Mouse (Mus musculus) heart, embryonic 12.5 days (tissue): Measurements from ENCODE around the gene Ncapd2. TPM values are rescaled to one million over a fixed set of nuclear protein-coding genes. Genes with fewer than 3 reads are reported as not detected.

Source experiments
- ATAC-seq: fragments of 200-750 bp; cut with Nextera tagmentation; 2 replicates; pipeline ENCODE4 v1.8.0; 2017; ENCODE audit warnings: moderate TSS enrichment, moderate library complexity; ENCODE audit not compliant: insufficient number of reproducible peaks, low FRiP score
- H3K27ac ChIP-seq: fragments of 300-500 bp; sonication (generic); 2 replicates; pipeline ENCODE4 v1.5.1; 2016; ENCODE audit warnings: mild to moderate bottlenecking, moderate library complexity; ENCODE audit not compliant: poor library complexity, severe bottlenecking
- H3K27me3 ChIP-seq: fragments of 300-500 bp; sonication (generic); replicated peaks from 2 replicates; pipeline ENCODE4 v1.6.1; 2016; ENCODE audit warnings: mild to moderate bottlenecking, moderate library complexity
- H3K36me3 ChIP-seq: fragments of 300-500 bp; sonication (generic); 2 replicates; pipeline ENCODE4 v1.6.1; 2016; ENCODE audit warnings: mild to moderate bottlenecking, moderate library complexity
- H3K4me1 ChIP-seq: fragments of 300-500 bp; sonication (generic); replicated peaks from 2 replicates; pipeline ENCODE4 v1.6.1; 2016; ENCODE audit warnings: mild to moderate bottlenecking
- H3K4me2 ChIP-seq: fragments of 300-500 bp; sonication (generic); 2 replicates; pipeline ENCODE4 v1.6.1; 2016; ENCODE audit warnings: mild to moderate bottlenecking, moderate library complexity
- H3K4me3 ChIP-seq: fragments of 300-500 bp; sonication (generic); 2 replicates; pipeline ENCODE4 v1.5.1; 2016; ENCODE audit warnings: mild to moderate bottlenecking
- H3K9ac ChIP-seq: fragments of 300-500 bp; sonication (generic); 2 replicates; pipeline ENCODE4 v1.6.1; 2016; ENCODE audit warnings: mild to moderate bottlenecking, moderate library complexity
- H3K9me3 ChIP-seq: fragments of 300-500 bp; sonication (generic); replicated peaks from 2 replicates; pipeline ENCODE4 v1.6.1; 2016; ENCODE audit warnings: mild to moderate bottlenecking, moderate library complexity
- WGBS: fragments of 180-500 bp; shearing (Covaris S2); methylation state at CpG from one replicate; pipeline ENCODE4 v1.1.7; 2016; 5-methylcytosine and 5-hydroxymethylcytosine counted together
- polyA plus RNA-seq: library from polyadenylated mRNA; unstranded; fragments of >200 nt; fragmentation: Nextera tagmentation; extraction: Ambion mirVana; gene quantifications from 2 replicates; pipeline ENCODE4 v1.2.1, GENCODE M21; 2016

The Ncapd2 gene
- polyA plus RNA-seq, 1 experiment from 2014 or later = 99.0 TPM

GRCm38 (mm10) chr6:125231117-125232044 lies 39.9 kb upstream of the Ncapd2 start, which contains the start of gene Tapbpl:
Gene Tapbpl (minus strand): TSS chr6:125231860.
- H3K27ac ChIP-seq = peak within 1 kb of the TSS; percentile 81
- no peaks in the 10 kb centered on the region for H3K9me3 ChIP-seq
- 2% methylated on average over 16 of the region's 16 CpGs for WGBS
- no peaks in the 10 kb centered on the region for H3K27me3 ChIP-seq
- peak within 1 kb of the TSS; percentile 86 for H3K9ac ChIP-seq
- H3K36me3 ChIP-seq = no peaks in the 10 kb centered on the region
- H3K4me1 ChIP-seq = peaks cover 31% of the 10 kb centered on the region
- ATAC-seq = peak; percentile 56
- peak within 1 kb of the TSS; percentile 70 for H3K4me3 ChIP-seq
- H3K4me2 ChIP-seq = peak within 1 kb of the TSS; percentile 99

GRCm38 (mm10) chr6:125230571-125230970 lies 39.1 kb upstream of the Ncapd2 start:
- Histone ChIP-seq H3K36me3 (no peaks in the 10 kb centered on the region), H3K4me1 (peaks cover 31% of the 10 kb centered on the region), H3K9ac (no peak overlapping the region), H3K27me3 (no peaks in the 10 kb centered on the region), H3K4me3 (no peak overlapping the region), H3K9me3 (no peaks in the 10 kb centered on the region), H3K4me2 (peak overlapping the region; percentile 99), H3K27ac (no peak overlapping the region)
- 54% methylated on average over 9 of the region's 9 CpGs for WGBS
- ATAC-seq = no peak

- ATAC-seq = no peak
- Histone ChIP-seq H3K4me1 (peaks cover 8% of the 10 kb centered on the region), H3K36me3 (no peaks in the 10 kb centered on the region; the same call in 1 of the 2 replicates), H3K4me3 (no peak overlapping the region), H3K27ac (no peak overlapping the region), H3K9ac (no peak overlapping the region), H3K9me3 (no peaks in the 10 kb centered on the region), H3K27me3 (no peaks in the 10 kb centered on the region), H3K4me2 (no peak overlapping the region)
- WGBS = 73% methylated on average over 5 of the region's 5 CpGs
These were observed 34.1 kb upstream of the Ncapd2 start for GRCm38 (mm10) chr6:125225518-125226115.

GRCm38 (mm10) chr6:125222577-125222976 lies 31.1 kb upstream of the Ncapd2 start:
- H3K27ac ChIP-seq = no peak overlapping the region
- peaks cover 8% of the 10 kb centered on the region for H3K36me3 ChIP-seq
- no peak overlapping the region for H3K4me3 ChIP-seq
- ATAC-seq = no peak
- WGBS = 72% methylated on average over 3 of the region's 3 CpGs
- H3K4me1 ChIP-seq = peaks cover 6% of the 10 kb centered on the region; the same call in 1 of the 2 replicates
- H3K27me3 ChIP-seq = no peaks in the 10 kb centered on the region
- no peak overlapping the region for H3K4me2 ChIP-seq
- no peaks in the 10 kb centered on the region for H3K9me3 ChIP-seq
- no peak overlapping the region for H3K9ac ChIP-seq

GRCm38 (mm10) chr6:125222146-125222545 lies 30.6 kb upstream of the Ncapd2 start:
- no peak overlapping the region for H3K4me3 ChIP-seq
- H3K9ac ChIP-seq = no peak overlapping the region
- H3K27ac ChIP-seq = no peak overlapping the region
- no peak overlapping the region for H3K4me2 ChIP-seq
- H3K9me3 ChIP-seq = no peaks in the 10 kb centered on the region
- peaks cover 6% of the 10 kb centered on the region; the same call in 1 of the 2 replicates for H3K4me1 ChIP-seq
- 47% methylated on average over 2 of the region's 2 CpGs for WGBS
- no peaks in the 10 kb centered on the region for H3K27me3 ChIP-seq
- H3K36me3 ChIP-seq = peaks cover 8% of the 10 kb centered on the region
- no peak for ATAC-seq

GRCm38 (mm10) chr6:125221115-125221745 lies 29.7 kb upstream of the Ncapd2 start:
- no peak overlapping the region for H3K27ac ChIP-seq
- ATAC-seq = no peak
- 84% methylated on average over 20 of the region's 20 CpGs for WGBS
- H3K27me3 ChIP-seq = no peaks in the 10 kb centered on the region
- no peaks in the 10 kb centered on the region for H3K9me3 ChIP-seq
- peaks cover 8% of the 10 kb centered on the region for H3K36me3 ChIP-seq
- no peak overlapping the region for H3K9ac ChIP-seq
- no peak overlapping the region for H3K4me2 ChIP-seq
- H3K4me3 ChIP-seq = no peak overlapping the region
- peaks cover 10% of the 10 kb centered on the region for H3K4me1 ChIP-seq

GRCm38 (mm10) chr6:125218963-125219362 lies 27.5 kb upstream of the Ncapd2 start:
- no peak overlapping the region for H3K4me3 ChIP-seq
- H3K4me1 ChIP-seq = peaks cover 10% of the 10 kb centered on the region
- no peak overlapping the region for H3K9ac ChIP-seq
- H3K9me3 ChIP-seq = no peaks in the 10 kb centered on the region
- peaks cover 8% of the 10 kb centered on the region for H3K36me3 ChIP-seq
- no peak for ATAC-seq
- no peak overlapping the region for H3K4me2 ChIP-seq
- peaks cover 2% of the 10 kb centered on the region for H3K27me3 ChIP-seq
- no peak overlapping the region for H3K27ac ChIP-seq
- 73% methylated on average over 4 of the region's 4 CpGs for WGBS

GRCm38 (mm10) chr6:125217899-125218298 lies 26.4 kb upstream of the Ncapd2 start:
- Histone ChIP-seq H3K27me3 (peaks cover 12% of the 10 kb centered on the region), H3K36me3 (peaks cover 8% of the 10 kb centered on the region), H3K4me1 (peaks cover 10% of the 10 kb centered on the region), H3K4me2 (no peak overlapping the region), H3K4me3 (no peak overlapping the region), H3K27ac (no peak overlapping the region), H3K9me3 (no peaks in the 10 kb centered on the region), H3K9ac (no peak overlapping the region)
- WGBS = 84% methylated on average over 11 of the region's 11 CpGs
- no peak for ATAC-seq

GRCm38 (mm10) chr6:125216898-125217297 lies 25.4 kb upstream of the Ncapd2 start:
- Histone ChIP-seq H3K9me3 (no peaks in the 10 kb centered on the region), H3K27me3 (peaks cover 15% of the 10 kb centered on the region), H3K27ac (no peak overlapping the region), H3K4me3 (no peak overlapping the region), H3K9ac (no peak overlapping the region), H3K4me2 (no peak overlapping the region), H3K4me1 (peaks cover 3% of the 10 kb centered on the region; the same call in 1 of the 2 replicates), H3K36me3 (peaks cover 8% of the 10 kb centered on the region)
- ATAC-seq = no peak
- 61% methylated on average over 2 of the region's 2 CpGs for WGBS

- ATAC-seq = peak; percentile 96
- H3K27ac ChIP-seq = peak within 1 kb of the TSS; percentile 63
- under 1% methylated on average over 48 of the region's 48 CpGs for WGBS
These were observed 23.9 kb upstream of the Ncapd2 start, which contains the start of gene Vamp1 for GRCm38 (mm10) chr6:125215148-125215954. Gene Vamp1 (plus strand): TSS chr6:125215551.

More at GRCm38 (mm10) chr6:125215148-125215954, 23.9 kb upstream of the Ncapd2 start, which contains the start of gene Vamp1:
- Histone ChIP-seq H3K27me3 (peaks cover 18% of the 10 kb centered on the region), H3K9me3 (no peaks in the 10 kb centered on the region), H3K36me3 (peaks cover 8% of the 10 kb centered on the region), H3K4me3 (peak within 1 kb of the TSS; percentile 73), H3K9ac (peak within 1 kb of the TSS; percentile 84), H3K4me1 (peaks cover 3% of the 10 kb centered on the region; the same call in 1 of the 2 replicates), H3K4me2 (peak within 1 kb of the TSS; percentile 90)
